Mouse (Mus musculus) T-helper 17 cell (primary cell): ENCODE data around the gene Zcchc17.

Experiments
- in situ Hi-C, 2 experiments: fragments of 300-600 bp; cut with MboI, MseI; formaldehyde crosslinking; loops; 1 replicate in 1 of 2; 2 replicates in 1 of 2; pipeline ENCODE4 v1.15.1; 2025; ENCODE audit warnings: high pct_unique_total_duplicates in 2 of 2

The Zcchc17 gene

DNA sequence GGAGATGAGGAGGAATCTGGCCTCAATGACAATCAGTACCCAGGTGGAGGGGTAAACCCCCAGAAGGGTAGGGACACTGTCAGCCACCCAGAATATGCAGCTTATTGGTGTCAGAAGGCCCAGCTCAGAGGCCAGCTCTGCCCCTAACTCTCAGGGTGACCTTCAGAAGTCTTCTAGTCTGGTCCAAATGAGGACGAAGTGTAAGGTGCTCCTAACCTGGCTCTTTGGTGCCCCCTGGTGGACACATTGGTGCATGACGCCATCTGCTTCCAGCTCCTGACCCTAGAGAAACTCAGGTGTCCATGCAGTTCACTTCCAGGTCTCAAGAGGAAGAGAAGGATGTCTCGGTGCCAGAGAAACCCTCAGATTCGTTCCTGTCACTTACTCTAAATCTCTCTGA lies 67.5 kb downstream of the Zcchc17 start:
- in situ Hi-C loops = loop anchor here in 1 of 2 experiments (10.0 kb wide), 1 partner anchor 243 kb away; no protein-coding TSS in a partner anchor

- in situ Hi-C loops = loop anchor here in 1 of 2 experiments (10.0 kb wide), 1 partner anchor 245 kb away; no protein-coding TSS in a partner anchor
Observed at GRCm38 (mm10) chr4:130289824-130290223, 69.9 kb downstream of the Zcchc17 start.

DNA sequence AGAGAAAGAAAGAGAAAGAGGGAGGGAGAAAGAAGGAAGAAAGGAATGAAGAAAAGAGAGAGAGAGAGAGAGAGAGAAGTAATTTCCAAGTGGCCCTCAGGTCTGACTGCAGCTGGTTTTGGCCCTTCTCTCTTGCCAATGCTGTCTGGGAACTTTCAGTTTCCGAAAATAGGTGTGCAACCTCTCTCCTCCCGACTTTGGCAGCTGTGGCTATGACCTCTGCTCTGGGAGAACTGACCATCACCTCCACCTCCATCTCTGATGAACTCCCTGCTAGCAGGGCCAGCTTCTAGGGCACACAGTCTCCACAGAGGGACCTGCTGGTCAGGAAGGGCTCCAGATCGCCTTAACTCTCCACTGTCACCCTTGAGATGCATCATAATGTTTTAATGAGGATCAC lies 73.2 kb downstream of the Zcchc17 start:
- in situ Hi-C loops = no loop called here

GRCm38 (mm10) chr4:130283826-130284225 lies 75.9 kb downstream of the Zcchc17 start:
- in situ Hi-C loops = no loop called here

DNA sequence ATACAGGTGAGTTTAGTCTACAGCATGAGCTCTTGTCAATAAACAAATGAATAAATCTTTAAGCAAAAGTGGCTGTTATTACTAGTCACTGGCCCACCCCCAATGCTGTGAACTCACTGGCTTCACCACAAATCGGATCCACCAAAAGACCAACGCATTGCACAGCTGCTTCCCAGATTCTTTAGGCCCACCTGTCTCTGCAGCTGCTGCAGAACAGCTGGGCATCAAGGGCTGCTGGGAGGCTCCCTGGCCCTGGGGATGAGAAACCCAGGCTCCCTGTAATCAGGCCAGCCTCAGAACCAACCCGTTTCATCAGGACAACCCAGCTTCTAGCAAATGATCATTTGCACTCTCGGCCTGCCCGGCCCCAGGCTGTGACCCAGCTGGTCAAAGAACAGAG lies 76.9 kb downstream of the Zcchc17 start:
- in situ Hi-C loops = no loop called here

GRCm38 (mm10) chr4:130279105-130279504 lies 80.6 kb downstream of the Zcchc17 start, which contains the start of gene Serinc2:
Gene Serinc2 (minus strand): TSS chr4:130279205.
- in situ Hi-C loops = loop anchor here in 1 of 2 experiments (10.0 kb wide), 1 partner anchor 356 kb away; no protein-coding TSS in a partner anchor

DNA sequence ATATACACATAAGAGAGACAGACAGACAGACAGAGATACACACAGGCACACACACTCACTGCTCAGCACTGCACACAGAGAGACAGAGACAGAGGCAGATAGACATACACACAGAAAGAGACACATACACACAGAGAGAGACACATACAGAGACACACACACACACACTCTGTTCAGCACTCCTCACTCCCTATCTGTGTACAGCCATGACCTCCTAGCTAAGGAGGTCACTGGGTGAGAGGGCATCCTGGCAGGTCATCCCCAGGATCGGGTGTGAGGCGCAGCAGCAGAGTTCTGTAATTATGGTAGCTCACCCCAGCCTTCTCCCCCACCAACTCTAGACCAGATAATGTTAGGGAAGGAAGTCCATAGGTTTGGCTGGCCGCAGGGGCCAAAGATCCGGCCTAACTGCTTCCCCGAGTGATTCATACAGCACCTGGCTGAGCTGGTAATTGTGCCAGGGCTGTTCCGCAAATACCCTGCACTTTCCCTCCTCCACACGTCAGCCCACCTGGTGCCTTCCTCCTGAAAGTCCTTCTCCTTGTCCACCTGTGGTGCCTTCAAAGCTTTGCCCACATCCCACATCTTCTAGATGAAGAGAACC lies 83.1 kb downstream of the Zcchc17 start:
- in situ Hi-C loops = loop anchor here in 1 of 2 experiments (10.0 kb wide), 1 partner anchor 358 kb away; no protein-coding TSS in a partner anchor

GRCm38 (mm10) chr4:130275823-130276105 lies 84.0 kb downstream of the Zcchc17 start:
- in situ Hi-C loops = loop anchor here in 1 of 2 experiments (10.0 kb wide), 1 partner anchor 359 kb away; no protein-coding TSS in a partner anchor

DNA sequence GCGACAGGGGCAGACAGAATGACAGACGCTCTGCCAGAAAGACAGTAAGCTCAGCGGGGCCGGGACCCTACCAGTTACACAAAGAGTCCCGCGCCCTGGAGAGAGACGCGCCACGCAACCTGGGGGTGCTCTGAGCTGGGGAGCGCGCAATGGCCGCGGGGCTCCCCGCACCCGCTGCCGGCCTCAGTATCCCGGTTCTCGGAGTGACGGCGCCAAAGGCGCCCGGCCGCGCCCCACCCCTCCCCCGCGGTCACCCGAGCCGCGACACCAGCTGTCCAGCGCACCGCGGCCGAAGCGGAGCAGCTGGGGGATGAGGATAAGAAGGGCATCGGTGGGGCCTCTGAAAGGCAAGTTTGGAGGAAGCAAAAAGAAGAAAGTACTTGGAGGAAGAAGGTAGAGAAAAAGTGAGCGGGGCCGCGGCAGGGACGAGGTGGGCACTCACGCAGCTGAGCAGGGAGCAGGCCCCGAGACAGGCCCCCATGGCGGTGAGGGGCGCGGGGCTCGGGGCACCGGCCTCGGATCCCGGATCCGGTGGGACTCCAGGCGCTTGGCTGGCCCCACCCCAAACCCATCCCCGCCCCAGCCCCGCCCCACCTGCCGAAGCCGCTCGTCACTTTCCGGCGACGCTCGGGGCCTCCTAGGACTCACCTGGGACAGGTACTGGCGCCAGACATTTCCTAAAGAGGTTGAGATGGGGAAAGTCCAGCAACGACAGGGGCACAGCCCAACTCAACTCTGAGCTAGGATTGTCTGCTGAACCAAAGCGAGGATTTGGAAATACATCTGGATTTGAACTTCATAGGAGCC lies 84.5 kb downstream of the Zcchc17 start:
- in situ Hi-C loops = loop anchor here in 1 of 2 experiments (10.0 kb wide), 1 partner anchor 360 kb away; no protein-coding TSS in a partner anchor

- in situ Hi-C loops = loop anchor here in 1 of 2 experiments (10.0 kb wide), 1 partner anchor 360 kb away; no protein-coding TSS in a partner anchor
Observed at GRCm38 (mm10) chr4:130274346-130275015, 85.3 kb downstream of the Zcchc17 start.

DNA sequence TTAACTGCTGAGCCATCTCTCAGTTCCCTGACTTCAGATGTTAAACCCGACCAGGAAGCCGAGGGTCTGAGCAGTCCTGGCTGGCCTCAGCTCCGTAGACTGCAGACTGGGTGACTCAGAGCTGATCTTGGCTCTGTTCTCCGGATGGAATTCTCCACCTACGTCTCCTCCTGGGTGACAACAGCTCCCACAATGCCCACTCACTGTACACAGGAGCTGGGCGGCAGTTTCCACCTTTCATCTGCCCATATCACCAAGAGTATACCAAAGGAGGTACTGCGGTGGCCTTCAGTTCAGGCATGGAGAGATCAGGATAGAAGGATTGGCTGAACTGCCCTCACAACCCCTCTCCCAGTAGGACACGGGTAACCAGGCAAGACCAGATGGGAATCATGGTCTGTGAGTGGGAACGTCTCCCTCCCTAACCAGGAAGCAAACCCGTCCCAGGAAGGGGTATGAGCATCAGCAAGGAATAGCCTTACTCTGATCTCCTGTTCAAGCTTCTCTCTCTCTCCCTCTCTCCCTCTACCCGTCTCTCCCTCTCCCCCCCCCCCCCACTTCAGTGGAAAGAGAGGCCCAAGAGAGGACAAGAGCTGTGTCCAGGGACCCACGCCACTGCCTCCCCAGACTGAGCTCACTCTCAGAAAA lies 85.9 kb downstream of the Zcchc17 start:
- in situ Hi-C loops = loop anchor here in 1 of 2 experiments (10.0 kb wide), 1 partner anchor 361 kb away; no protein-coding TSS in a partner anchor

DNA sequence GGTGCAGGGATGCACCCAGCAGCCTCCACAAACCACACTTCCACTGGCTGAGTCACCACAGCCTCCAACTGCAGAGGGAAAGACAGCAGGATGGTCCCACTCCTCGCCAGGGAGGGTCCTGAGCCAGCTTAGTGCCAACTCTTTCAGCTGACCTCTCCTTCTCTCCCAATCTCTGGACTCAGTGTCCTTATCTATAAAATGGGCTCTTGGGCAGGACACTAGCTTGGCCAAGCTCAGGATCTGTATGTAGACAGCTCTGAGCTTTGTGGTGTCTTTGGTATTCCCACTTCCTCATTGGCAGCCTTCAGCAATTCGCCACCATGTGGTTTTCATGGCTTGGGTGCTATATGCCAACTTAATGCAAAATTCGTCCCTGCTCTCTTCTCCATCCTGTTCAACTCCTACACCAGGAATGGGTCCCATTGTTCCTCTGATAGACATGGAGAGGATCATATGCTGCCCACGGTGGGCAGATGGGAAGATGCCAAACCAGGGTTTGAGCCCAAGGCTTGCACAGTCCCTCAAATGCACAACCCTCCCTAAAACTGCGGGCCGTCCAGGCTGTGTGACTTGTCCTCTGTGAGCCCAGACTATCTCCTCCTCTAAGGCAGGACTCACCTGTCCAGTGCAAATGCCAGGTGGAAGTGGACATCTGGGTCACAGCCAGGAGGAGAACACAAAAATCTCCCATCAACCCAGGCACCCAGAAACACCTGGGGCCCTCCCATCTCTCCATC lies 89.0 kb downstream of the Zcchc17 start:
- in situ Hi-C loops = loop anchor here in 1 of 2 experiments (10.0 kb wide), 1 partner anchor 364 kb away; no protein-coding TSS in a partner anchor

- in situ Hi-C loops = loop anchor here in 1 of 2 experiments (10.0 kb wide), 1 partner anchor 365 kb away; no protein-coding TSS in a partner anchor
Observed at GRCm38 (mm10) chr4:130270089-130270488, 89.7 kb downstream of the Zcchc17 start.

GRCm38 (mm10) chr4:130268736-130269135 lies 91.0 kb downstream of the Zcchc17 start:
- in situ Hi-C loops = no loop called here

DNA sequence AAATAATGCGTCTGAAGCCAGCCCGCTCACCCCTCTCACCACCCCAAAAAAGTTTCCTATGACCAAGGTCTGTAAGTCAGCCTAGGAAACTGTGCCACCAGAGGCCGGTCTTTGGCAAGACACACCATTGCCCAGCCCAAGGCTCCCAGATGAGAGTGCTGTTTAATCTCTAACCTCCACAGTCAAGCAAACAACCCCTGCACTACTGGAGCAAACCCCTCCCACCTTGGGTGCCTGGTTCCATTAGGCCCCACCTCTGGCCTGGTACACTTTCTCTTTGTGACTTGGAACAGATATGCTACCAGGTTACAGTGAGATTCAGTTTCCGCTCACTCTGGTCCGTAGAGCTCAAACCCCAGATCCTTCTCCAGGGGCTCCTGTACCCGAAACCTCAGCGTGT lies 92.7 kb downstream of the Zcchc17 start:
- in situ Hi-C loops = no loop called here

- in situ Hi-C loops = no loop called here
Observed at GRCm38 (mm10) chr4:130266601-130267000, 93.1 kb downstream of the Zcchc17 start.
